Mouse (Mus musculus) G1E (cell line): ENCODE data around the gene Tns2.

Experiments
- CTCF ChIP-seq: IDR thresholded peaks from 2 replicates; pipeline ENCODE4 v1.5.1; 2012; ENCODE audit warnings: low read depth, low read length, inconsistent platforms, mixed read lengths
- GATA1 ChIP-seq: IDR thresholded peaks from 2 replicates; pipeline ENCODE4 v1.6.1; 2012; ENCODE audit warnings: borderline replicate concordance, low read length, inconsistent platforms, mixed read lengths
- TAL1 ChIP-seq: conservative IDR thresholded peaks from 2 replicates; pipeline ENCODE4 v1.6.1; 2012; ENCODE audit warnings: low read depth, low read length, inconsistent platforms, mixed read lengths

DNA sequence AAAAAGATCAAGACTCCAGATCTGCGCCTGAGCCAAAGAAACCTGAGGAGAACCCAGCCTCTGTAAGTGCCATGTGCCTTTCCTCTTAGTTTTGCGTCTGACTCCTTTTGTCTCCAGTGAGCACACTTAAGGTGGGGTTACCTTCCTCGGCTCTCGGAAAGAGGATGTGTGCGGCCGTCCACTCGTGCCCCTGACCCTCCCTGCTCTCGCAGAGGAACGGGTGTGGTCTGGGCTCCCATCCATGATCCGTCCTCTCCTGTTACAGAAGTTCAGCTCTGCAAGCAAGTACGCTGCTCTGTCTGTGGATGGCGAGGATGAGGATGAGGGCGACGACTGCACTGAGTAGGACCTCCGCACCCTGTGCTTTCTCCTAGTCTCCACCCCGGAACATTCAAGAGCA is 5.2 kb upstream of the Tns2 start:
- TF ChIP-seq CTCF (no peak), TAL1 (no peak), GATA1 (no peak)
